Mouse (Mus musculus) bone marrow macrophage, adult 2 months (primary cell): ENCODE data around the gene Map1b. TPM values are rescaled to one million over a fixed set of nuclear protein-coding genes. Genes with fewer than 3 reads are reported as not detected.
A peak's percentile ranks its signal among the peaks of the same experiment; 100 is the strongest.

Experiments
- H3K27ac ChIP-seq: 2 replicates; pipeline ENCODE4 v1.5.1; 2012; ENCODE audit warnings: low read depth, low read length; ENCODE audit not compliant: insufficient read depth
- H3K4me1 ChIP-seq: 2 replicates; pipeline ENCODE4 v1.6.1; 2012; ENCODE audit warnings: low read length; ENCODE audit not compliant: control insufficient read depth, insufficient read depth
- H3K4me3 ChIP-seq: 2 replicates; pipeline ENCODE4 v1.5.1; 2012; ENCODE audit warnings: mild to moderate bottlenecking, low read length, moderate library complexity; ENCODE audit not compliant: insufficient read depth
- CTCF ChIP-seq: IDR thresholded peaks from 2 replicates; pipeline ENCODE4 v1.5.1; 2012; ENCODE audit warnings: low read depth, mild to moderate bottlenecking, low read length, moderate library complexity
- POLR2A ChIP-seq: IDR thresholded peaks from 2 replicates; pipeline ENCODE4 v1.6.1; 2012; ENCODE audit warnings: mild to moderate bottlenecking, low read depth, low read length, borderline replicate concordance
- polyA plus RNA-seq: library from polyadenylated mRNA; stranded (reverse); fragments of >200 nt; gene quantifications from 2 replicates; pipeline ENCODE4 v1.2.4, GENCODE M21; 2012; ENCODE audit not compliant: missing spikeins, insufficient read depth, insufficient read length

Gene Map1b
- polyA plus RNA-seq, 1 experiment = 0.25 TPM

DNA sequence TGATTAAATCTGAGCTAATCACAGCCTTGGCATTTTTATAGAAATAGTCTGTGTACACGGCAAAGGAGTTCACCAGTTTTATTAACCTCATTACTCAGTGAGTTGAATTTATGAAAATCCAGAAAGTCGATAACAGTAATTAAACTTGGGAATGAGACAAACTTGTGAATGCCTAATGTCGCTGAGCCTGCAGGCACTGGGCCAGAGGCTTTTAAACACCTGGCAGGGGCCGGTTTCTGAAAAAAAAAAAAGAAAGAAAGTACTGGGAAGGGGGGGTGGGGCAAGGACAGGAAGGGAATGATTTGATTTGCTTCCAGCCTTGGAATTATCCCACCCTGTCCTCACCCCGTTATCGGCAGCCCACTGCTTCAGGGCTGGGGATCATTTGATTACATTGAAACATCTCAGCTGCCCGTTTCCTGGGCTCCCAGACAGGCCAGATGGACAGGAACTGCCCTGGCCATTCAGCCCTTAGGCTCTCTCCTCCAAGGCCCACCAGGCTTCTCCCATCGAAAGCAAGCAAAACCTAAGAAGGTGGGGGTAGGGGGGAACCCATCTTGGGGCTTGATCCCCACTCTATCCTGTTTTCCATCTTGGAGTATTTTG, 21.7 kb upstream of the Map1b start:
- H3K27ac ChIP-seq = no peak overlapping the region
- no peaks in the 10 kb centered on the region for H3K4me1 ChIP-seq
- no peak for TF ChIP-seq CTCF
- no peak for TF ChIP-seq POLR2A
- no peak overlapping the region for H3K4me3 ChIP-seq

GRCm38 (mm10) chr13:99528456-99528855, 12.1 kb upstream of the Map1b start:
- Histone ChIP-seq H3K4me1 (no peaks in the 10 kb centered on the region), H3K27ac (no peak overlapping the region), H3K4me3 (no peak overlapping the region)
- no peak for TF ChIP-seq POLR2A
- no peak for TF ChIP-seq CTCF

- Histone ChIP-seq H3K4me3 (no peak overlapping the region), H3K4me1 (no peaks in the 10 kb centered on the region)
- TF ChIP-seq CTCF (no peak), POLR2A (no peak)
These were observed 11.6 kb upstream of the Map1b start for GRCm38 (mm10) chr13:99527936-99528335.

DNA sequence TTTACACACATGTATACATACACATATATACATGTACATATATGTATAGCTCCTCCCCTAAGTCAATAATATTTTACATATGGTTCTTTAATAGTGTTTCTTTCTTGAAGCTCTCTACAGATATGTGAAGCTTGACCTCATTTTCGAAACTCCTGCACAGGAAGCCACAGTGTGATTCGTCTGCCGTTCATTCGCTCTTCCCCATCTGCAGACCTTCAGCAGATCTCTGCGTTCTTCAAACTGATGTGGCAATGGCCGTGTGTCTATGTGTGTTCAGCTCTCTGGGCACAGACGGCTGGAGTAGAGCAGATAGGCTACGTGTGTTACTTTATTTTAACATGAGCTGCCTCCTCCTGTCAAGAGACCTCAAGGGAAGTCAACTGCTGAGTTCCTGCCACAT, 9.2 kb upstream of the Map1b start:
- no peak for TF ChIP-seq POLR2A
- TF ChIP-seq CTCF = no peak
- H3K4me1 ChIP-seq = no peaks in the 10 kb centered on the region
- no peak overlapping the region for H3K27ac ChIP-seq
- H3K4me3 ChIP-seq = no peak overlapping the region

More at GRCm38 (mm10) chr13:99527936-99528335, 11.6 kb upstream of the Map1b start:
- no peak overlapping the region for H3K27ac ChIP-seq

DNA sequence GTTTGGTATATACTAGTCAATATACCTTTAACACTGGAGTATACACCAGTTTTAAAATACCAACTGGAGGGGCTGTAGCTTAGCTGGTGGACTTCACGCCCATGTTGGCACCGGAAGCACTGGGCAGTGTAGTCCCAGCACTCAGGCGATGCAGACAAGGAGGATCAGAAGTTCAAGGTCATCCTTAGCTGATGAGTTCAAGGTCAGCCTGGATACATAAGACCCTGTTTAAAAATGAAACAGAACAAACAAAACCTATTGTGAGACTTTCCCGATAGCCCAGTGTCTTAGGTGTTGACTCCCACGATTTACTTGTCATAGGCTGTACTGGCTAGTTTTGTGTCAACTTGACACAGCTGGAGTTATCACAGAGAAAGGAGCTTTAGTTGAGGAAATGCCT, 1.5 kb upstream of the Map1b start:
- Histone ChIP-seq H3K4me3 (no peak overlapping the region), H3K27ac (no peak overlapping the region), H3K4me1 (0 out of 2 replicates have a peak, but pooled peaks cover 2% of the 10 kb centered on the region)
- TF ChIP-seq POLR2A (no peak), CTCF (no peak)

DNA sequence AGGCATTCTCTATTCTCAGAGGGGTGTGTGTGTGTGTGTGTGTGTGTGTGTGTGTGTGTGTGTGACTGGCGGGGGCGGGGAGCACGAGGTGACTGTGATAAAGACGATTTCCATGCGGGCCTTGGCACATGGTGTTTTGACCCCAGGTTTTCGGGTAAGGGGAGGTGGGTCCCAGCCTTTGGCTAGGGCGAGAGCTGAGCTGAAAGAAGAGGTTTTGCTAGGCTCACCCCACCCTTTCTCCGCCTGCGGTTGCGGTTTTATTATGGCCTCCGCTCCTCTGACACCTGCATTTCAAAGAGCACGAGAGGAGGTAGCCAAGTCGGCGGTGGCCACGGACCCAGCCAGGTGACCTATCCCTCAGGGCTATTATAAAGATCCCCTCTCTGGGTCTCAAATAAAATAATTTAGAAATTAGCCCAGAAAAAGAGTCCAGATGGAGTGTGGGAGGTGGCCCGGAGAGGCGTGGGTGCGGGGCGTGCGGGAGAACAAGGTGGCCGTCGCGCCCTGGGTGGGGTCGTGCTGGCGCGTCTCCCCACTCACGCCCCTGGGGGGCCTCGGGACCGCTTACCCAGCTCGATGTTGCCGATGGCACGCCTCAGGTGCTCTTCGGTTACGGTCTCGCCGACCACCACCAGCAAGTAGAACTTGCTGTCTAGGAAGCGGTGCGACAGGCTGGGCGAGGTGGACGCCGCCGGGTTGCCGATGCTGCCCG, 448 bp downstream of the Map1b start:
- peak overlapping the region; percentile 55 for H3K4me3 ChIP-seq
- TF ChIP-seq CTCF = no peak
- no peak for TF ChIP-seq POLR2A
- 0 out of 2 replicates have a peak, but pooled peaks cover 2% of the 10 kb centered on the region for H3K4me1 ChIP-seq
- no peak overlapping the region for H3K27ac ChIP-seq

DNA sequence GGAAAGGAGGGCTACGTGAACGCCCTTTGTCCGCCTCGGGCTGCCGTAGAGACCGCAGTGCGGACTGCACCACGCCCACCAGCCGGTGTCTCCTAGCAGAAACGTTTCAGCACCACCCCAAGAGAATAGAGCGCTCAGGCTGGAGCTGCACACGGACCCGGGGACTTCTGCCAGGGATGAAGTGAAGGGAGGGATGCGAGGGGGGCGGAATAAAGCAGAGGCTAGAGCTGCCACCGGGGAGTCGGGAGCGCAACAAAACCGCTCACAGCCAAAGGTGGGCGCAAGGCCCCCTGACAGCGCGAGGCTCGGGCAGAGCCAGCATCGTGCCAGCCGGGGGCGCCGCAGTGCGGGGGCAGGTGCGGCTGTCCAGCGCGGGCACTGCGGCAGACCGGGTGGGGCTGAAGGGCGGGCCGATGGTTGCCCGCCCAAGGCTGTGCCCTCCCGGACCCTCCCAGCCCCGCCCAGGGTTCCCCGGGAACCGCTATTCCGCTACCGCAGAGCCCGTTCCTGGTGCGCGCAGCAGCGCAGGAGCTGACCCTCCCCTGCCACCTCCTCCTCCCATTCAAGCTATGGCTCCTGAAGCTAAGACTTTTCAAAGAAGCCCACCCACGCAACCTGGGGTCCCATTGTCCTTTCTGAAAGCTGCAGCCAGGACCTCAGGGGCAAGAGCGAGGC, 1.3 kb downstream of the Map1b start:
- H3K4me1 ChIP-seq = 0 out of 2 replicates have a peak, but pooled peaks cover 2% of the 10 kb centered on the region
- peak overlapping the region; percentile 36 for H3K4me3 ChIP-seq
- TF ChIP-seq POLR2A = no peak
- no peak for TF ChIP-seq CTCF
- H3K27ac ChIP-seq = no peak overlapping the region

DNA sequence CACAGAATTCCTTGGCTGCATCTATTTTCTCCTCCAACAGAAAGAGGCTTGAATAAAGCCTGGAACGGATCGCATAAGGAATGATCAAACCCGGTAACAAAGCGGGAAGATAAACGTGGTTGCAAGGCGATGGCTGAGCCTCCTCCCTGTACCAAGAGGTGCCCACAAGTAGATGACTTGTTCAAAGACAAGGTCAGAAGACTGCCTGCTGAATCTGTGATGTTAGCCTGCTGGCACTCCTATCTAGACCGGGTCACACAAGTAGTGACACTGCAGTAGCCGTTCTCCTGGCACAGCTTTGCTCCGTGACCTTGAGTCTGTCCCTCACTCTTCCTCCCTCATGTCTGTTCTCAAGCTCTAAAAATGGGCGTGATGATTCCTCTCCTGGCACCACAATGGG, 2.4 kb downstream of the Map1b start:
- no peak overlapping the region for H3K4me3 ChIP-seq
- H3K4me1 ChIP-seq = 0 out of 2 replicates have a peak, but pooled peaks cover 2% of the 10 kb centered on the region
- no peak overlapping the region for H3K27ac ChIP-seq
- TF ChIP-seq CTCF (no peak), POLR2A (no peak)

GRCm38 (mm10) chr13:99513138-99513537, 3.2 kb downstream of the Map1b start:
- Histone ChIP-seq H3K4me1 (0 out of 2 replicates have a peak, but pooled peaks cover 2% of the 10 kb centered on the region), H3K4me3 (no peak overlapping the region), H3K27ac (no peak overlapping the region)
- peak; percentile 10; the same call in 1 of the 2 replicates for TF ChIP-seq CTCF
- TF ChIP-seq POLR2A = no peak

DNA sequence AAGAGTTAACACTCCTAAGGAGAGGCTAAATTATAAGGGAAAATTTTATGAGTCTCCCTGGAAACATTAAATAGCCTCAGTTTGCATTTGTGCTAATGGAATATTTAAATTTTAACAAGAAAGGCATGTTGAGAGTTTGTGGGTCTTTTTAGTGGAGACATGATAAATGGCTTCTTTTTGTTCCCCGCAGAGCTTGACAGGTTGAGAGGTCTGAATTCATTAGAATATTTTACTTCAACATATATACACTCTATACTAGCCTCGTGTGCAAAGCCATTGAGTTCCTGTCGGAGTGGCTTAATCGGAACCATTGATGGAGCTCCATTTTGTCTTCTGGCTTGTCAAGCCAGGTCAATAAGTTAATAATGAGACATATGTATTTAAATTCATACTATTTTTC, 6.4 kb downstream of the Map1b start:
- H3K27ac ChIP-seq = no peak overlapping the region
- H3K4me3 ChIP-seq = no peak overlapping the region
- no peaks in the 10 kb centered on the region for H3K4me1 ChIP-seq
- TF ChIP-seq POLR2A (no peak), CTCF (no peak)
